27 mouse cellular contexts compared by ENCODE assay signal in the genomic region with DNA sequence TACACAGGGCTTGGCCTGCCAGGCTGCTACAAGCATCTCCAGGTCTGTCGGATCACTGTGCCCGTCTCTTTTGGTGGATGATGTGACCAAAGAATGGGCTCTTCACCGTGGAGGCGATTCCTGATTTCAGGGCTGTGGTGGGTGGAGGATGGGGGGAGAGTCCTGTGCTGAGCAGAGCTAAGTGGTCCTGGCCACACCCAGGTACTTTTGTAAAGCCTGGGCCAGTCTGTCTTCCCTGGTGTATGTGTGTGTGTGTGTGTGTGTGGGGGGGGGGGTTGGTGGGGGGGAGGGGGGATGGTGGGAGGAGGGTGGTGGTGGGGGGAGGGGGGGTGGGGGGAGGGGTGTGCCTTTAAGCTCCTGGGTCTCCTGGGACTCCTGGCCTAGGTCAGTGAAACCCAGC.
DNase-seq lines count a peak whose midpoint lies in the region; ATAC-seq and TF ChIP-seq lines count a peak whose summit lies in the region.
"Had no signal": no experiment of that assay in that cellular context is flagged by ENCODE, and none has a peak within 500 bp of the region (broad histone marks: within the 10 kb centered on the region; RNA-seq: fewer than 3 reads in every experiment).

No protein-coding gene starts in this region.

- H3K9ac ChIP-seq in forebrain, postnatal 0 days: no peak overlapping the region
- peak overlapping the region; percentile 32; the same call in 1 of the 2 replicates for H3K9ac ChIP-seq in hindbrain, embryonic 12.5 days
- no peak overlapping the region for H3K9ac ChIP-seq in hindbrain, postnatal 0 days (replicated peaks; ENCODE audit: low read length)
- no peak overlapping the region for H3K9ac ChIP-seq in neural tube, embryonic 12.5 days
- no peak overlapping the region for H3K9ac ChIP-seq in neural tube, embryonic 15.5 days (replicated peaks)
- H3K9ac ChIP-seq in limb, embryonic 13.5 days: peak overlapping the region; percentile 66
- H3K9ac ChIP-seq: embryonic facial prominence, embryonic 13.5 days; hindbrain, embryonic 13.5 days; liver, postnatal 0 days had no signal

- intact Hi-C loops in heart, postnatal 25 days (cut with DNase I): no loop called here

- DNase-seq in forebrain, embryonic 10.5 days (ENCODE audit: extremely low spot score, low spot score): no peak
- DNase-seq in forebrain, postnatal 0 days: no peak
- no peak for DNase-seq in hindbrain, postnatal 0 days (ENCODE audit: low spot score)
- DNase-seq in heart, postnatal 25 days (ENCODE audit: low spot score): no peak
- DNase-seq: adrenal gland, postnatal 14 days; cerebellum, adult 2 months; cerebellum, postnatal 25 days; gastrocnemius, postnatal 10 days; heart, adult 11 months; kidney, adult 18-20 months; kidney, postnatal 14 days; liver, postnatal 0 days; right cerebral cortex, adult 18-20 months; right cerebral cortex, postnatal 4 days had no signal

- H3K27ac ChIP-seq in forebrain, embryonic 10.5 days: peak overlapping the region; percentile 72
- no peak overlapping the region for H3K27ac ChIP-seq in forebrain, postnatal 0 days (ENCODE audit: low read depth, low read length)
- peak overlapping the region; percentile 40; the same call in 1 of the 2 replicates for H3K27ac ChIP-seq in hindbrain, embryonic 12.5 days
- H3K27ac ChIP-seq in hindbrain, postnatal 0 days: no peak overlapping the region
- no peak overlapping the region for H3K27ac ChIP-seq in neural tube, embryonic 12.5 days
- no peak overlapping the region for H3K27ac ChIP-seq in neural tube, embryonic 15.5 days (replicated peaks)
- peak overlapping the region; percentile 84 for H3K27ac ChIP-seq in limb, embryonic 13.5 days
- H3K27ac ChIP-seq: hindbrain, embryonic 13.5 days; layer of hippocampus, adult 2 months; midbrain, embryonic 13.5 days had no signal

- H3K27me3 ChIP-seq in forebrain, embryonic 10.5 days (ENCODE audit: poor library complexity, severe bottlenecking): peaks cover 100% of the 10 kb centered on the region
- H3K27me3 ChIP-seq in forebrain, postnatal 0 days (ENCODE audit: insufficient read depth, low read length): peaks cover 2% of the 10 kb centered on the region; the same call in 1 of the 2 replicates
- peaks cover 28% of the 10 kb centered on the region for H3K27me3 ChIP-seq in hindbrain, embryonic 12.5 days
- no peaks in the 10 kb centered on the region; the same call in 1 of the 2 replicates for H3K27me3 ChIP-seq in hindbrain, postnatal 0 days (ENCODE audit: insufficient read depth, low read length)
- H3K27me3 ChIP-seq in neural tube, embryonic 12.5 days (replicated peaks): peaks cover 13% of the 10 kb centered on the region; the same call in 1 of the 2 replicates
- peaks cover 24% of the 10 kb centered on the region for H3K27me3 ChIP-seq in neural tube, embryonic 15.5 days (replicated peaks)
- H3K27me3 ChIP-seq in limb, embryonic 13.5 days: peaks cover 20% of the 10 kb centered on the region

- H3K4me2 ChIP-seq in forebrain, postnatal 0 days (ENCODE audit: low read depth): no peak overlapping the region
- no peak overlapping the region for H3K4me2 ChIP-seq in hindbrain, embryonic 12.5 days (replicated peaks)
- no peak overlapping the region for H3K4me2 ChIP-seq in hindbrain, postnatal 0 days (ENCODE audit: low read depth, low read length)
- H3K4me2 ChIP-seq in neural tube, embryonic 12.5 days (replicated peaks): no peak overlapping the region
- no peak overlapping the region for H3K4me2 ChIP-seq in neural tube, embryonic 15.5 days
- H3K4me2 ChIP-seq in limb, embryonic 13.5 days (replicated peaks): peak overlapping the region; percentile 67
- H3K4me2 ChIP-seq: liver, embryonic 11.5 days had no signal

- H3K4me1 ChIP-seq in forebrain, embryonic 10.5 days: peaks cover 74% of the 10 kb centered on the region
- H3K4me1 ChIP-seq in forebrain, postnatal 0 days (ENCODE audit: insufficient read depth): 0 out of 2 replicates have a peak, but pooled peaks cover 8% of the 10 kb centered on the region
- peaks cover 50% of the 10 kb centered on the region for H3K4me1 ChIP-seq in hindbrain, embryonic 12.5 days
- 0 out of 2 replicates have a peak, but pooled peaks cover 2% of the 10 kb centered on the region for H3K4me1 ChIP-seq in hindbrain, postnatal 0 days (ENCODE audit: insufficient read depth, low read length)
- H3K4me1 ChIP-seq in neural tube, embryonic 12.5 days: peaks cover 42% of the 10 kb centered on the region
- peaks cover 30% of the 10 kb centered on the region for H3K4me1 ChIP-seq in neural tube, embryonic 15.5 days
- H3K4me1 ChIP-seq in limb, embryonic 13.5 days: peaks cover 69% of the 10 kb centered on the region

- no peak for TF ChIP-seq CTCF in forebrain, postnatal 0 days (IDR thresholded peaks at IDR 0.05; ENCODE audit: low read depth)
- no peak for TF ChIP-seq CTCF in hindbrain, postnatal 0 days (IDR thresholded peaks at IDR 0.05; ENCODE audit: low read depth)

- no peaks in the 10 kb centered on the region for H3K36me3 ChIP-seq in forebrain, embryonic 10.5 days (replicated peaks)
- no peaks in the 10 kb centered on the region for H3K36me3 ChIP-seq in forebrain, postnatal 0 days (ENCODE audit: insufficient read depth)
- H3K36me3 ChIP-seq in hindbrain, embryonic 12.5 days: no peaks in the 10 kb centered on the region
- no peaks in the 10 kb centered on the region for H3K36me3 ChIP-seq in hindbrain, postnatal 0 days (ENCODE audit: insufficient read depth, low read length)
- H3K36me3 ChIP-seq in neural tube, embryonic 12.5 days: no peaks in the 10 kb centered on the region
- H3K36me3 ChIP-seq in neural tube, embryonic 15.5 days: no peaks in the 10 kb centered on the region
- H3K36me3 ChIP-seq in limb, embryonic 13.5 days: no peaks in the 10 kb centered on the region
- H3K36me3 ChIP-seq: embryonic facial prominence, embryonic 13.5 days; hindbrain, embryonic 13.5 days; midbrain, embryonic 13.5 days had no signal

- no peaks in the 10 kb centered on the region for H3K9me3 ChIP-seq in forebrain, embryonic 10.5 days
- H3K9me3 ChIP-seq in forebrain, postnatal 0 days (ENCODE audit: low read length): no peaks in the 10 kb centered on the region
- H3K9me3 ChIP-seq in hindbrain, embryonic 12.5 days (replicated peaks): no peaks in the 10 kb centered on the region
- no peaks in the 10 kb centered on the region for H3K9me3 ChIP-seq in hindbrain, postnatal 0 days (ENCODE audit: low read length)
- no peaks in the 10 kb centered on the region for H3K9me3 ChIP-seq in neural tube, embryonic 12.5 days
- H3K9me3 ChIP-seq in neural tube, embryonic 15.5 days (replicated peaks): no peaks in the 10 kb centered on the region
- no peaks in the 10 kb centered on the region for H3K9me3 ChIP-seq in limb, embryonic 13.5 days
- H3K9me3 ChIP-seq: embryonic facial prominence, embryonic 13.5 days; hindbrain, embryonic 13.5 days; midbrain, embryonic 13.5 days had no signal

- ATAC-seq in forebrain, postnatal 0 days: no peak
- no peak for ATAC-seq in hindbrain, embryonic 12.5 days (ENCODE audit: low FRiP score)
- ATAC-seq in hindbrain, postnatal 0 days: no peak
- ATAC-seq in neural tube, embryonic 12.5 days (ENCODE audit: low FRiP score, low read depth): 0 out of 2 replicates have a peak, but pooled peaks have one; percentile 51
- ATAC-seq in neural tube, embryonic 15.5 days (ENCODE audit: low FRiP score): no peak
- no peak; the same call in 1 of the 2 replicates for ATAC-seq in limb, embryonic 13.5 days (ENCODE audit: low FRiP score, low read depth)
- ATAC-seq: inflammation-experienced regulatory T-cells, adult 6 months; liver, postnatal 0 days; lung, postnatal 0 days had no signal

- 8% methylated on average over 4 of the region's 4 CpGs for whole genome bisulfite sequencing in forebrain, embryonic 10.5 days
- WGBS in forebrain, postnatal 0 days: 19% methylated on average over 4 of the region's 4 CpGs
- WGBS in hindbrain, embryonic 12.5 days: 13% methylated on average over 4 of the region's 4 CpGs
- WGBS in hindbrain, postnatal 0 days: 26% methylated on average over 4 of the region's 4 CpGs
- 17% methylated on average over 4 of the region's 4 CpGs for WGBS in neural tube, embryonic 12.5 days
- WGBS in neural tube, embryonic 15.5 days: 24% methylated on average over 4 of the region's 4 CpGs
- WGBS in limb, embryonic 13.5 days: 21% methylated on average over 4 of the region's 4 CpGs

- H3K4me3 ChIP-seq in forebrain, embryonic 10.5 days: no peak overlapping the region
- no peak overlapping the region for H3K4me3 ChIP-seq in forebrain, postnatal 0 days (ENCODE audit: low read depth, low read length)
- H3K4me3 ChIP-seq in hindbrain, embryonic 12.5 days: no peak overlapping the region
- no peak overlapping the region for H3K4me3 ChIP-seq in hindbrain, postnatal 0 days (ENCODE audit: low read length)
- no peak overlapping the region for H3K4me3 ChIP-seq in neural tube, embryonic 12.5 days
- no peak overlapping the region for H3K4me3 ChIP-seq in neural tube, embryonic 15.5 days (replicated peaks)
- peak overlapping the region; percentile 30; the same call in 1 of the 2 replicates for H3K4me3 ChIP-seq in limb, embryonic 13.5 days
- H3K4me3 ChIP-seq: embryonic facial prominence, embryonic 13.5 days; erythroblast, embryonic 14.5 days; hindbrain, embryonic 13.5 days; layer of hippocampus, adult 2 months; midbrain, embryonic 13.5 days; myocyte had no signal

Comparison
In these comparisons a context has a peak if more than half of its experiments do, and no peak if none do; other contexts are left out.
1. H3K27ac ChIP-seq: peak in forebrain, embryonic 10.5 days (single experiment), hindbrain, embryonic 12.5 days (single experiment) and limb, embryonic 13.5 days (single experiment); none in forebrain, postnatal 0 days (single experiment), hindbrain, postnatal 0 days (single experiment), neural tube, embryonic 12.5 days (single experiment) and neural tube, embryonic 15.5 days (single experiment).
2. H3K9ac ChIP-seq: peak in hindbrain, embryonic 12.5 days (single experiment) and limb, embryonic 13.5 days (single experiment); none in forebrain, postnatal 0 days (single experiment), hindbrain, postnatal 0 days (single experiment), neural tube, embryonic 12.5 days (single experiment) and neural tube, embryonic 15.5 days (single experiment).